Mouse (Mus musculus) heart, postnatal 0 days (tissue): ENCODE data around the gene Vangl2. TPM values are rescaled to one million over a fixed set of nuclear protein-coding genes. Genes with fewer than 3 reads are reported as not detected.

Experiments used
- ATAC-seq: fragments of 200-750 bp; cut with Nextera tagmentation; 2 replicates; pipeline ENCODE4 v1.8.0; 2017; ENCODE audit warnings: low read depth, moderate number of reproducible peaks, moderate library complexity; ENCODE audit not compliant: insufficient read depth
- DNase-seq: peaks from one replicate; pipeline ENCODE4 v3.0.0-alpha.2; 2016; ENCODE audit warnings: low spot score
- H3K27ac ChIP-seq: fragments of 300-500 bp; sonication (generic); 2 replicates; pipeline ENCODE4 v1.5.1; 2014; ENCODE audit warnings: low read depth, mild to moderate bottlenecking
- H3K27me3 ChIP-seq: fragments of 300-500 bp; sonication (generic); 2 replicates; pipeline ENCODE4 v1.6.1; 2014; ENCODE audit warnings: low read length, mixed read lengths; ENCODE audit not compliant: control insufficient read depth, insufficient read depth
- H3K36me3 ChIP-seq: fragments of 300-500 bp; sonication (generic); replicated peaks from 2 replicates; pipeline ENCODE4 v1.6.1; 2014; ENCODE audit warnings: low read length, mixed read lengths; ENCODE audit not compliant: control insufficient read depth, insufficient read depth
- H3K4me1 ChIP-seq: fragments of 300-500 bp; sonication (generic); 2 replicates; pipeline ENCODE4 v1.6.1; 2014; ENCODE audit warnings: antibody characterized with exemption; ENCODE audit not compliant: control insufficient read depth, insufficient read depth
- H3K4me2 ChIP-seq: fragments of 300-500 bp; sonication (generic); 2 replicates; pipeline ENCODE4 v1.6.1; 2014; ENCODE audit warnings: low read depth, mild to moderate bottlenecking, low read length, moderate library complexity
- H3K4me3 ChIP-seq: fragments of 300-500 bp; sonication (generic); 2 replicates; pipeline ENCODE4 v1.5.1; 2014; ENCODE audit warnings: low read depth, low read length
- H3K9ac ChIP-seq: fragments of 300-500 bp; sonication (generic); replicated peaks from 2 replicates; pipeline ENCODE4 v1.6.1; 2014; ENCODE audit warnings: low read depth, low read length, mixed read lengths
- H3K9me3 ChIP-seq: fragments of 300-500 bp; sonication (generic); replicated peaks from 2 replicates; pipeline ENCODE4 v1.6.1; 2016; ENCODE audit warnings: low read length; ENCODE audit not compliant: control insufficient read depth
- CTCF ChIP-seq: IDR thresholded peaks from 2 replicates; pipeline ENCODE4 v1.5.1; 2016; ENCODE audit warnings: antibody characterized with exemption, control low read depth, low read depth
- EP300 ChIP-seq: IDR thresholded peaks from 2 replicates; pipeline ENCODE4 v1.6.1; 2016; ENCODE audit warnings: antibody characterized with exemption, low read depth
- WGBS: fragments of 180-500 bp; shearing (Covaris S2); extraction: QIAGEN DNeasy Blood & Tissue Kit; methylation state at CpG from one replicate; pipeline ENCODE4 v1.1.7; 2014; 5-methylcytosine and 5-hydroxymethylcytosine counted together
- polyA plus RNA-seq: library from polyadenylated mRNA; unstranded; fragments of >200 nt; fragmentation: Nextera tagmentation; extraction: Ambion mirVana; gene quantifications from 2 replicates; pipeline ENCODE4 v1.2.1, GENCODE M21; 2015
- total RNA-seq: library from RNA; depleted of rRNA; stranded (reverse); fragments of >200 nt; gene quantifications from 2 replicates; pipeline ENCODE4 v1.2.3, GENCODE M21; 2014; ENCODE audit warnings: low replicate concordance

The Vangl2 gene
- total and polyA plus RNA-seq, 2 experiments from 2014 or later = 5.2 to 11.2 TPM

- no peak overlapping the region for H3K27ac ChIP-seq
- no peak for DNase-seq
- H3K4me2 ChIP-seq = no peak overlapping the region
- 0 out of 2 replicates have a peak, but pooled peaks cover 3% of the 10 kb centered on the region for H3K36me3 ChIP-seq
- no peak for ATAC-seq
- no peak overlapping the region for H3K4me3 ChIP-seq
- 85% methylated on average over 13 of the region's 13 CpGs for WGBS
- no peak overlapping the region for H3K9ac ChIP-seq
- no peaks in the 10 kb centered on the region for H3K27me3 ChIP-seq
- no peaks in the 10 kb centered on the region for H3K9me3 ChIP-seq
- no peak for TF ChIP-seq CTCF
- TF ChIP-seq EP300 = no peak
- peaks cover 15% of the 10 kb centered on the region; the same call in 1 of the 2 replicates for H3K4me1 ChIP-seq
These were observed 29.2 kb downstream of the Vangl2 start for GRCm38 (mm10) chr1:171998820-171999597.

DNA sequence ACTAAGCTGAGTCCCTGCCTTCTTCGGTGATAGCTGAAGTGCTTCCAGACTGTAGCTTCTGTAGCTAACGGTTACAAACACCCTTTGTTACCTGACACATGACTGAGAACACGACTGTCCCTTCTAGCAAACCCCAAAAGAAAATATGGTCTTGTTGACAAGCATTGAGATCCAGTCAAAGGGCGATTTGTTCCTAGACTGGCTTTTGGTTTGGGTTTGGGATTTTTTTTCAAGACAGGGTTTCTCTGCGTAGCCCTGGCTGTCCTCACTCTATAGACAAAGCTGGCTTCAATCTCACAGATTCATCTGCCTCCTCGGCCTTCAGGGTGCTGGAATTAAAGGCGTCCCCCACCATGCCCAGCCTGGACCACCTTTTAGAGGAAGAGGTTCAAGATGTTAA is 31.5 kb downstream of the Vangl2 start:
- Histone ChIP-seq H3K4me3 (no peak overlapping the region), H3K9me3 (no peaks in the 10 kb centered on the region), H3K36me3 (no peaks in the 10 kb centered on the region), H3K4me2 (no peak overlapping the region), H3K27ac (no peak overlapping the region), H3K4me1 (peaks cover 15% of the 10 kb centered on the region; the same call in 1 of the 2 replicates), H3K9ac (no peak overlapping the region), H3K27me3 (no peaks in the 10 kb centered on the region)
- ATAC-seq (no peak), DNase-seq (no peak)
- no peak for TF ChIP-seq CTCF
- TF ChIP-seq EP300 = no peak
- WGBS = 53% methylated on average over 7 of the region's 7 CpGs

DNA sequence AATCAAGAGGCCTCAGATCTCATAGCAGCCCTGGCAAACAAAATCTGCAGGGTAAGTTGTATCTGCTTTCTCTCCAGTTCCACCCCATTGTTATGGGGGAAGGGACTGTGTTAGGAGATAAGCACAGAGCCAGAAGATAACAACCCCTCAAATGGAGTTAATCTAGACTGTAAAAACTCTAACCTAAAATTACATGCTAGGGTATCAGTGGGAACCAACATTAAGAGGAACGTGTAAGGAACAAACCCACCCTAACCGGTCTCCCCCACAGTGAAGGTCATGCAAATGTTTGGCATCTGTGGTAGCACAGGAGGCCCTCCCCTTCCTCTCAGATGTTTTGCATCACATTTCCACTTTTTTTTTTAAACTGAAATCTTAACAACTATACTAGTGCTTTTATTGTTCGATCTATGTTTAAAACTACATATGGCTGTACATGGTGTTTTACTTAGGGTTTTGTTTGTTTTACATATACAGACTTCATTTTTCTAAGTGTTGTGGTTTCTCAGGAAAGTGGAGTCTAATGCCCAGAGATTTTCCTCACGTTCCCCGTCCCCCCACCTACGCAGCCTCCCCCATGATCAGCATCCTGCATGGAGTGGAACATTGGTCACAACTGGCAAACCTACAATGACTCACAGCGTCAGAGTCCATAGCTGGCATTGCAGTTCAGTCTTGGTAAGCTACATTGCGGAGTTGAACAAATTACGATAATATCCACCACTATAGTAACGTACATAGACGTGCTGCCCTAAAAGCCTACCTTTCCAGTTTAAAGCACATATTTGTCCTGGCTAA is 33.1 kb downstream of the Vangl2 start:
- peaks cover 15% of the 10 kb centered on the region; the same call in 1 of the 2 replicates for H3K4me1 ChIP-seq
- DNase-seq (peak; percentile 18), ATAC-seq (peak; percentile 58)
- WGBS = 62% methylated on average over 11 of the region's 11 CpGs
- H3K9ac ChIP-seq = no peak overlapping the region
- no peaks in the 10 kb centered on the region for H3K36me3 ChIP-seq
- peak overlapping the region; percentile 30; the same call in 1 of the 2 replicates for H3K27ac ChIP-seq
- no peaks in the 10 kb centered on the region for H3K27me3 ChIP-seq
- H3K4me2 ChIP-seq = no peak overlapping the region
- H3K9me3 ChIP-seq = no peaks in the 10 kb centered on the region
- H3K4me3 ChIP-seq = no peak overlapping the region
- TF ChIP-seq EP300 = no peak
- TF ChIP-seq CTCF = no peak

GRCm38 (mm10) chr1:171994501-171994900 is 33.7 kb downstream of the Vangl2 start:
- Histone ChIP-seq H3K27me3 (no peaks in the 10 kb centered on the region), H3K4me1 (peaks cover 15% of the 10 kb centered on the region; the same call in 1 of the 2 replicates), H3K4me3 (no peak overlapping the region), H3K9ac (no peak overlapping the region), H3K27ac (peak overlapping the region; percentile 30; the same call in 1 of the 2 replicates), H3K9me3 (no peaks in the 10 kb centered on the region), H3K36me3 (no peaks in the 10 kb centered on the region), H3K4me2 (no peak overlapping the region)
- TF ChIP-seq EP300 = no peak
- ATAC-seq (no peak), DNase-seq (no peak)
- 41% methylated on average over 2 of the region's 2 CpGs for WGBS

DNA sequence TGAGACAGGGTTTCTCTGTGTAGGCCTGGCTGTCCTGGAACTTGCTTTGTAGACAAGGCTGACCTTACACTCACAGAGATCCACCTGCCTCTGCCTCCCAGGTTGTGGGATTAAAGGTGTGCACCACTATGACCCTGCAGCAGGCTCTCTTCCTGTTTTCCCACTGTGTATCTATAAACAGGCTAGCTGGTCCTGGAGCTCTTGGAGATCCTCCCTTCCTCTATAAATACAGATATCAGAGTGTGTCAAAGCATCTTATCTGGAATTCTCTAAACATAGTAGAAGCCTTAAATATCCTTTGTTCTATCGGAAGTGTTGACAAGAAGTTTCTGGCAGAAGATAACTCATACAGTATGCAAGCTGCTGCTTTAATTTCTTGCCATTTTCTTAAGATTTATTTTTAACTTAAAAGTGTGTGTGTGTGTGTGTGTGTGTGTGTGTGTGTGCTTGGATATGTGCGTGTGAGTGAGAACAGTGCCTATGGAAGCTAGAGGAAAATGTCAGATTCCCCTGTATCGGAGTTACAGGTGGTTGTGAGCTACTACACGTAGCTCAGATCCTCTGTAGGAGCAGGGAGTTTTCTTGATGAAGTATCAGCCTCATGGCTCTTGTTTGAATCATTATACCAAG is 35.2 kb downstream of the Vangl2 start:
- Histone ChIP-seq H3K4me1 (peaks cover 15% of the 10 kb centered on the region; the same call in 1 of the 2 replicates), H3K4me2 (no peak overlapping the region), H3K9me3 (no peaks in the 10 kb centered on the region), H3K36me3 (no peaks in the 10 kb centered on the region), H3K27me3 (no peaks in the 10 kb centered on the region), H3K4me3 (no peak overlapping the region), H3K27ac (no peak overlapping the region), H3K9ac (no peak overlapping the region)
- 31% methylated on average over 4 of the region's 4 CpGs for WGBS
- no peak for DNase-seq
- TF ChIP-seq CTCF (no peak), EP300 (no peak)
- ATAC-seq = no peak
